ENCODE assay signal across 22 mouse cellular contexts in genomic region chr9:72560316-72560715, GRCm38 (mm10).
"Had no signal": no experiment of that assay in that cellular context is flagged by ENCODE, and none has a peak within 500 bp of the region (broad histone marks: within the 10 kb centered on the region; RNA-seq: fewer than 3 reads in every experiment).

No protein-coding gene starts in this region.

- H3K4me1 ChIP-seq: limb, embryonic 12.5 days; limb, embryonic 15.5 days; midbrain, embryonic 10.5 days; midbrain, embryonic 13.5 days; neural tube, embryonic 13.5 days; stomach, embryonic 15.5 days had no signal

- ATAC-seq: liver, postnatal 0 days; lung, postnatal 0 days; midbrain, embryonic 13.5 days; midbrain, embryonic 16.5 days had no signal

- DNase-seq: kidney, postnatal 25 days; left cerebral cortex, postnatal 4 days; liver, postnatal 0 days; lung, embryonic 14.5 days; retina, postnatal 1 day; right cerebral cortex, postnatal 25 days; spleen, adult 18-20 months; thymus, postnatal 25 days had no signal

- H3K36me3 ChIP-seq: limb, embryonic 12.5 days; limb, embryonic 15.5 days; midbrain, embryonic 10.5 days; midbrain, embryonic 13.5 days; neural tube, embryonic 13.5 days; stomach, embryonic 15.5 days had no signal

- H3K27me3 ChIP-seq: limb, embryonic 12.5 days; limb, embryonic 15.5 days; megakaryocyte, embryonic 14.5 days; midbrain, embryonic 13.5 days; neural tube, embryonic 13.5 days; stomach, embryonic 15.5 days had no signal

- H3K27ac ChIP-seq: kidney, postnatal 0 days; layer of hippocampus, adult 2 months; limb, embryonic 12.5 days; limb, embryonic 15.5 days; liver, embryonic 14.5 days; midbrain, embryonic 10.5 days; midbrain, embryonic 13.5 days; neural tube, embryonic 13.5 days; stomach, embryonic 15.5 days had no signal

- H3K9me3 ChIP-seq: limb, embryonic 12.5 days; limb, embryonic 15.5 days; megakaryocyte, embryonic 14.5 days; midbrain, embryonic 10.5 days; midbrain, embryonic 13.5 days; neural tube, embryonic 13.5 days; stomach, embryonic 15.5 days had no signal

- H3K4me3 ChIP-seq: layer of hippocampus, adult 2 months; limb, embryonic 12.5 days; limb, embryonic 15.5 days; megakaryocyte, embryonic 14.5 days; midbrain, embryonic 10.5 days; midbrain, embryonic 13.5 days; myocyte; neural tube, embryonic 13.5 days; stomach, embryonic 15.5 days had no signal

- H3K4me2 ChIP-seq: limb, embryonic 12.5 days; limb, embryonic 15.5 days; liver, embryonic 11.5 days; lung, embryonic 14.5 days; midbrain, embryonic 13.5 days; neural tube, embryonic 13.5 days; stomach, embryonic 15.5 days had no signal

- H3K9ac ChIP-seq: limb, embryonic 12.5 days; limb, embryonic 15.5 days; liver, embryonic 14.5 days; liver, postnatal 0 days; lung, embryonic 14.5 days; midbrain, embryonic 13.5 days; neural tube, embryonic 13.5 days; stomach, embryonic 15.5 days had no signal
